ENCODE assay signal across 8 mouse cellular contexts in the genomic region with DNA sequence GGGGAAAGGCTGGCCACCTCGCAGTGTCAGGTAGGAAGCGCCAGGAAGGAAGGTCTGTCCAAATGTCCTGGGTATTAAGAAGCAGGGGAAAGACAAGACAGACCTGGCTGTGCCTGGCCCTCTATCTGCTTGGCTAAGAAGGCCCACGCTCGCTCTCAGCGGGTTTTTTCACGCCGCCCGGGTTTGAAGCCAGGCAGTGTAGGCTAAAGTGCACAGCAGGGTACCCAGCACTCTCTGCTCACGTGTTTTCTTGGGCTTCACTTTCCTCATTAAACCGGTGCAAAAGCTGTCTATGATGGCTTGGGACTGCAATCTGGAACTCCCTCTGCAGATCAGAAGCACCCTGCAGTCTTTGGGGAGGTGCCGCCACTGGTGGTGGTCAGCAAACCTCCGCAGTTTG. TPM values are rescaled to one million over a fixed set of nuclear protein-coding genes. Genes with fewer than 3 reads are reported as not detected.
DNase-seq lines count a peak whose midpoint lies in the region; ATAC-seq and TF ChIP-seq lines count a peak whose summit lies in the region.

No protein-coding gene starts in this region.

- peak overlapping the region; percentile 83 for H3K4me3 ChIP-seq in testis, adult 2 months (ENCODE audit: control insufficient read depth, low read depth, low read length)
- H3K4me3 ChIP-seq in forebrain, embryonic 15.5 days, result peak overlapping the region; percentile 69
- peak overlapping the region; percentile 64 for H3K4me3 ChIP-seq in limb, embryonic 14.5 days (replicated peaks; ENCODE audit: low read length)
- peak overlapping the region; percentile 64 for H3K4me3 ChIP-seq in stomach, postnatal 0 days (ENCODE audit: low read depth, low read length)

- H3K9me3 ChIP-seq in forebrain, embryonic 15.5 days, result no peaks in the 10 kb centered on the region
- no peaks in the 10 kb centered on the region for H3K9me3 ChIP-seq in limb, embryonic 14.5 days (ENCODE audit: control insufficient read depth, low read length)
- H3K9me3 ChIP-seq in stomach, postnatal 0 days (ENCODE audit: control insufficient read depth, low read length), result no peaks in the 10 kb centered on the region

- TF ChIP-seq POLR2A in testis, adult 2 months (IDR thresholded peaks at IDR 0.05; ENCODE audit: control insufficient read depth, low read depth, low read length), result no peak
- no peak for TF ChIP-seq POLR2A in limb, embryonic 14.5 days (IDR thresholded peaks at IDR 0.05; ENCODE audit: borderline replicate concordance, extremely low read depth, insufficient read depth, insufficient read length)

- peak; percentile 2; the same call in 1 of the 2 replicates for ATAC-seq in forebrain, embryonic 15.5 days (replicated peaks)
- ATAC-seq in limb, embryonic 14.5 days (ENCODE audit: low FRiP score, low read depth), result no peak; the same call in 1 of the 2 replicates
- no peak for ATAC-seq in stomach, postnatal 0 days (ENCODE audit: low FRiP score, low TSS enrichment)

- no peaks in the 10 kb centered on the region for H3K36me3 ChIP-seq in testis, adult 2 months (ENCODE audit: control insufficient read depth, insufficient read depth, low read length)
- H3K36me3 ChIP-seq in forebrain, embryonic 15.5 days, result no peaks in the 10 kb centered on the region
- no peaks in the 10 kb centered on the region for H3K36me3 ChIP-seq in limb, embryonic 14.5 days (ENCODE audit: control insufficient read depth, insufficient read depth, low read length)
- no peaks in the 10 kb centered on the region for H3K36me3 ChIP-seq in stomach, postnatal 0 days (ENCODE audit: control insufficient read depth, insufficient read depth, low read length)

- no peak for DNase-seq in testis, postnatal 10 days (ENCODE audit: low spot score)
- DNase-seq in limb, embryonic 14.5 days (ENCODE audit: low spot score), result no peak
- no peak for DNase-seq in stomach, postnatal 0 days (ENCODE audit: low spot score)
- DNase-seq in thymus, adult 18-20 months, result no peak
- no peak for DNase-seq in thymus, postnatal 25 days
- no peak for DNase-seq in frontal cortex, postnatal 25 days (ENCODE audit: low spot score in 2 of 2)

- no peak overlapping the region for H3K27ac ChIP-seq in testis, adult 2 months (ENCODE audit: control insufficient read depth, insufficient read depth, low read depth, low read length)
- H3K27ac ChIP-seq in forebrain, embryonic 15.5 days (replicated peaks), result no peak overlapping the region
- no peak overlapping the region for H3K27ac ChIP-seq in limb, embryonic 14.5 days (replicated peaks; ENCODE audit: low read depth, low read length)
- no peak overlapping the region for H3K27ac ChIP-seq in stomach, postnatal 0 days (replicated peaks)

- no peak for TF ChIP-seq CTCF in testis, adult 2 months (IDR thresholded peaks at IDR 0.05; ENCODE audit: control insufficient read depth, insufficient read depth, insufficient replicate concordance, low read depth, low read length)
- TF ChIP-seq CTCF in stomach, postnatal 0 days (IDR thresholded peaks at IDR 0.05; ENCODE audit: low read depth), result no peak

- no peaks in the 10 kb centered on the region for H3K27me3 ChIP-seq in testis, adult 2 months (ENCODE audit: control insufficient read depth, insufficient read depth, low read length)
- H3K27me3 ChIP-seq in forebrain, embryonic 15.5 days, result peaks cover 13% of the 10 kb centered on the region
- peaks cover 23% of the 10 kb centered on the region for H3K27me3 ChIP-seq in limb, embryonic 14.5 days (ENCODE audit: control insufficient read depth, insufficient read depth, low read length)
- H3K27me3 ChIP-seq in stomach, postnatal 0 days (ENCODE audit: control insufficient read depth, insufficient read depth, low read length), result peaks cover 3% of the 10 kb centered on the region; the same call in 1 of the 2 replicates

- H3K4me1 ChIP-seq in testis, adult 2 months (ENCODE audit: control insufficient read depth, insufficient read depth, low read length), result peaks cover 24% of the 10 kb centered on the region
- peaks cover 20% of the 10 kb centered on the region for H3K4me1 ChIP-seq in forebrain, embryonic 15.5 days
- H3K4me1 ChIP-seq in limb, embryonic 14.5 days (ENCODE audit: control insufficient read depth, insufficient read depth, low read length), result peaks cover 15% of the 10 kb centered on the region
- no peaks in the 10 kb centered on the region for H3K4me1 ChIP-seq in stomach, postnatal 0 days (replicated peaks; ENCODE audit: control insufficient read depth, insufficient read depth)

- 14% methylated on average over 12 of the region's 12 CpGs for WGBS in forebrain, embryonic 15.5 days
- 14% methylated on average over 12 of the region's 12 CpGs for WGBS in limb, embryonic 14.5 days
- 35% methylated on average over 12 of the region's 12 CpGs for WGBS in stomach, postnatal 0 days

- H3K9ac ChIP-seq in forebrain, embryonic 15.5 days (replicated peaks), result peak overlapping the region; percentile 62; the same call in 1 of the 2 replicates
- H3K9ac ChIP-seq in limb, embryonic 14.5 days (ENCODE audit: low read depth, low read length, severe bottlenecking), result peak overlapping the region; percentile 66
- H3K9ac ChIP-seq in stomach, postnatal 0 days (ENCODE audit: low read length), result no peak overlapping the region

- TF ChIP-seq EP300 in stomach, postnatal 0 days (optimal IDR thresholded peaks at IDR 0.05), result no peak

- H3K4me2 ChIP-seq in forebrain, embryonic 15.5 days (replicated peaks), result peak overlapping the region; percentile 100
- H3K4me2 ChIP-seq in limb, embryonic 14.5 days (replicated peaks; ENCODE audit: low read depth, low read length, severe bottlenecking), result peak overlapping the region; percentile 100
- peak overlapping the region; percentile 100 for H3K4me2 ChIP-seq in stomach, postnatal 0 days (replicated peaks; ENCODE audit: low read depth)

RNA-seq across cellular contexts. Expression of gene Klf15, which starts 0.6 kb away (rescaled TPM):
- 7.6 and 7.7 TPM in 2 replicates for polyA plus RNA-seq in testis, adult 2 months (2012; rRNA removed)
- polyA plus RNA-seq in forebrain, embryonic 15.5 days (2015; fragmentation: Nextera tagmentation; extraction: Ambion mirVana), result 12.9 and 13.1 TPM in 2 replicates
- polyA plus RNA-seq in limb, embryonic 14.5 days (2012; rRNA removed), result 7.0 TPM in 2 replicates
- polyA plus RNA-seq in limb, embryonic 14.5 days (2014; fragmentation: Nextera tagmentation; extraction: Ambion mirVana), result 4.4 and 5.3 TPM in 2 replicates
- polyA plus RNA-seq in stomach, postnatal 0 days (2015; fragmentation: Nextera tagmentation; extraction: Ambion mirVana), result 4.1 and 4.2 TPM in 2 replicates

RNA-seq across cellular contexts. Expression of gene Aldh1l1, which starts 24.5 kb away (rescaled TPM):
- 7.2 and 9.6 TPM in 2 replicates for polyA plus RNA-seq in testis, adult 2 months (2012; rRNA removed)
- polyA plus RNA-seq in forebrain, embryonic 15.5 days (2015; fragmentation: Nextera tagmentation; extraction: Ambion mirVana), result 29.0 and 35.6 TPM in 2 replicates
- 1.3 and 1.5 TPM in 2 replicates for polyA plus RNA-seq in limb, embryonic 14.5 days (2012; rRNA removed)
- 1.4 and 2.1 TPM in 2 replicates for polyA plus RNA-seq in limb, embryonic 14.5 days (2014; fragmentation: Nextera tagmentation; extraction: Ambion mirVana)
- 6.6 and 7.6 TPM in 2 replicates for polyA plus RNA-seq in stomach, postnatal 0 days (2015; fragmentation: Nextera tagmentation; extraction: Ambion mirVana)

RNA-seq across cellular contexts. Expression of gene Cfap100, which starts 33.2 kb away (rescaled TPM):
- 51.7 and 65.0 TPM in 2 replicates for polyA plus RNA-seq in testis, adult 2 months (2012; rRNA removed)
- 3.9 and 5.3 TPM in 2 replicates for polyA plus RNA-seq in forebrain, embryonic 15.5 days (2015; fragmentation: Nextera tagmentation; extraction: Ambion mirVana)
- polyA plus RNA-seq in limb, embryonic 14.5 days (2012; rRNA removed), result 0.78 and 1.0 TPM in 2 replicates
- polyA plus RNA-seq in limb, embryonic 14.5 days (2014; fragmentation: Nextera tagmentation; extraction: Ambion mirVana), result 0.33 and 1.1 TPM in 2 replicates
- 0.30 and 0.34 TPM in 2 replicates for polyA plus RNA-seq in stomach, postnatal 0 days (2015; fragmentation: Nextera tagmentation; extraction: Ambion mirVana)
